Mouse (Mus musculus): Measurements from ENCODE around the gene Vstm2a. TPM values are rescaled to one million over a fixed set of nuclear protein-coding genes. Genes with fewer than 3 reads are reported as not detected.

Gene Vstm2a
- total and polyA plus RNA-seq, 3 experiments = not detected

- TF ChIP-seq POLR2A (IDR thresholded peaks at IDR 0.05; ENCODE audit: insufficient read depth, low read depth, low read length) (no peak), CTCF (IDR thresholded peaks at IDR 0.05) (0 out of 2 replicates have a peak, but pooled peaks have one; percentile 16)
- no peaks in the 10 kb centered on the region for H3K36me3 ChIP-seq (ENCODE audit: control insufficient read depth, insufficient read depth, low read length)
- H3K79me2 ChIP-seq (replicated peaks; ENCODE audit: control insufficient read depth, insufficient read depth, low read length) = no peaks in the 10 kb centered on the region
- H3K4me3 ChIP-seq = no peak overlapping the region
- no peak for DNase-seq
- 20% methylated on average over 2 of the region's 2 CpGs for WGBS
- H3K9ac ChIP-seq (ENCODE audit: low read depth, low read length) = no peak overlapping the region
- intact Hi-C loops (cut with DNase I) = no loop called here
- no peaks in the 10 kb centered on the region for H3K4me1 ChIP-seq (ENCODE audit: control insufficient read depth, insufficient read depth, low read length)
- H3K27me3 ChIP-seq (ENCODE audit: control insufficient read depth, insufficient read depth, low read length) = no peaks in the 10 kb centered on the region
- no peak overlapping the region for H3K27ac ChIP-seq
Measured at GRCm38 (mm10) chr11:16403627-16404026, 146.1 kb downstream of the Vstm2a start.

DNA sequence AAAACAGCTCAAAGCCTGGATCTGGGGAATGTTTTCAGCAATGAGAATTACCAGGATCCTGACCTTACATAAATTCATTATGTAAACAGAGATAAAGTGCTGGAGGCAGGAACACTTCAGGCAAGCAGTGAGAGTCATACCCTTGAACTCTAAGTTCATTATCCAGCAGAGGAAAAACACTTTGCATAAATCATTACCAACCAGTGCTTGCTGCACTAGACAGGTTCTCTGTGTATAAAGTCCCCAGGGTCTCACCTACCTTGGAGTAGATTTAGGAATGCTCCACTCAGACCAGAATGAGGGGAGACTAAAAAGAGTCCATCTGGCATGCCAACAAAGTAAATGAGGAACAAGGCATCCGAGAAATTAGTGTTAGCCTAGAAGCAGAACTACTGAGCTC lies 154.2 kb downstream of the Vstm2a start:
- no peak for DNase-seq
- intact Hi-C loops (cut with DNase I) = no loop called here
- TF ChIP-seq EP300 (IDR thresholded peaks at IDR 0.05; ENCODE audit: insufficient read depth, low read depth, low read length) (no peak), CTCF (IDR thresholded peaks at IDR 0.05) (no peak), POLR2A (IDR thresholded peaks at IDR 0.05; ENCODE audit: insufficient read depth, low read depth, low read length) (no peak)
- Histone ChIP-seq H3K36me3 (ENCODE audit: control insufficient read depth, insufficient read depth, low read length) (no peaks in the 10 kb centered on the region), H3K9ac (ENCODE audit: low read depth, low read length) (no peak overlapping the region), H3K79me2 (replicated peaks; ENCODE audit: control insufficient read depth, insufficient read depth, low read length) (no peaks in the 10 kb centered on the region), H3K4me1 (ENCODE audit: control insufficient read depth, insufficient read depth, low read length) (no peaks in the 10 kb centered on the region), H3K4me3 (no peak overlapping the region), H3K27me3 (ENCODE audit: control insufficient read depth, insufficient read depth, low read length) (no peaks in the 10 kb centered on the region), H3K27ac (no peak overlapping the region)
- 51% methylated on average over 1 of the region's 1 CpGs for WGBS

DNA sequence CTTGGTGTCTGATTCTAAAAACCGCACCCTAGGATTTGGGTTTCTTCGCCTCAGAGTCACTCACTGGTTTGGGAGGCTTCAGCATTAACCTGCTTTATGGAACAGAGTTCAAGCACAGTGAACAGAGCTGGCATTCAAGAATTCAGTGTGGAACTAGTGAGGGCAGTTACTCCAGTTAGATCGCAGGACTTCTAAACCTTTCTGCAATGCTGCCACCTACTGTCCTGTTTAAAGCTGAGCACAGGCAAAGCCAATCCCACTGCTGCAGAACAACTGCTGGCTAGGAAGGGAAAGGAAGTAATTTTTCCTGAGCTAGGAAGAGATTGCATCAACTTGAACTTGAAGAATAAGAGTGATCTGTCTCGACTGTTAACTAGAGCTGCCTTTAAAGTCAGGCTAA lies 155.1 kb downstream of the Vstm2a start:
- no peak overlapping the region for H3K4me3 ChIP-seq
- intact Hi-C loops (cut with DNase I) = no loop called here
- H3K4me1 ChIP-seq (ENCODE audit: control insufficient read depth, insufficient read depth, low read length) = no peaks in the 10 kb centered on the region
- no peak for DNase-seq
- no peak overlapping the region for H3K27ac ChIP-seq
- H3K36me3 ChIP-seq (ENCODE audit: control insufficient read depth, insufficient read depth, low read length) = no peaks in the 10 kb centered on the region
- no peaks in the 10 kb centered on the region for H3K79me2 ChIP-seq (replicated peaks; ENCODE audit: control insufficient read depth, insufficient read depth, low read length)
- WGBS = 19% methylated on average over 4 of the region's 4 CpGs
- TF ChIP-seq CTCF (IDR thresholded peaks at IDR 0.05) (peak; percentile 61), EP300 (IDR thresholded peaks at IDR 0.05; ENCODE audit: insufficient read depth, low read depth, low read length) (no peak)
- H3K27me3 ChIP-seq (ENCODE audit: control insufficient read depth, insufficient read depth, low read length) = no peaks in the 10 kb centered on the region
- no peak overlapping the region for H3K9ac ChIP-seq (ENCODE audit: low read depth, low read length)

GRCm38 (mm10) chr11:16413077-16413644 lies 155.6 kb downstream of the Vstm2a start:
- intact Hi-C loops (cut with DNase I) = no loop called here
- Histone ChIP-seq H3K27me3 (ENCODE audit: control insufficient read depth, insufficient read depth, low read length) (no peaks in the 10 kb centered on the region), H3K27ac (no peak overlapping the region), H3K36me3 (ENCODE audit: control insufficient read depth, insufficient read depth, low read length) (no peaks in the 10 kb centered on the region), H3K4me3 (no peak overlapping the region), H3K79me2 (replicated peaks; ENCODE audit: control insufficient read depth, insufficient read depth, low read length) (no peaks in the 10 kb centered on the region), H3K9ac (ENCODE audit: low read depth, low read length) (no peak overlapping the region), H3K4me1 (ENCODE audit: control insufficient read depth, insufficient read depth, low read length) (no peaks in the 10 kb centered on the region)
- no peak for DNase-seq
- TF ChIP-seq EP300 (IDR thresholded peaks at IDR 0.05; ENCODE audit: insufficient read depth, low read depth, low read length) (no peak), CTCF (IDR thresholded peaks at IDR 0.05) (no peak), POLR2A (IDR thresholded peaks at IDR 0.05; ENCODE audit: insufficient read depth, low read depth, low read length) (no peak)
- WGBS = 27% methylated on average over 1 of the region's 1 CpGs

DNA sequence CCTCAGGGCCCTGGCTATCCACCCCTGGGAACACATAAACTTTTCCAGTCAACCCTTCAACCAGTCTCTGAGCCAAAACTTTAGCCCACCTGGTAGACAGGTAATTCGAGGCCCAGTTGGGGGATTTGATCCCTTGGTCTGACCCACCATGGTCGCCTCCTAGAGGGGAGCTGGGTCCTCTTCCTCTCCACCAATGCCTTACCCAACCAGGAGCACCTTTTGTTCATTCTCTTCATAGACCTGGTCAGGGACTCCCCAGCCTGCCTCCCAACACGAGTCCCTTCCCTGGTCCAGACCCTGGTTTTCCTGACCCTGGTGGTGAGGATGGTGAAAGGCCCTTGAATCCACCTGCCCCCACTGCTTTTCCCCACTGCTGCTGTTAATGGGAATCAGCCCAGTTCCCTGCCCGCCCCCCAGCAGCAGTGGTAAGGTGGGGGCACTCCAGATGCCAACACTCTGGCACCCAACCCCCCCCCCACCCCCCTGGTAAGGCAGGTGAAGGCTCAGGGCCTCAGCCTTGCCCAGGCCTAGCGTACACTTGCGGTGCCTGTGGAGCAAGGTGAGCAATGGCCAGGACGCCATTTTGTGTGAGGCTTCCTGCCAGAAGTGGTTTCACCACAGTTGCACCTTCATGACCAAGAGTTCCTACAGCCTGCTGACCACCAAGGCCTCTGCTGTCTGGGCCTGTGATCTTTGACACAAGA lies 182.2 kb downstream of the Vstm2a start:
- TF ChIP-seq POLR2A (IDR thresholded peaks at IDR 0.05; ENCODE audit: insufficient read depth, low read depth, low read length) (no peak), CTCF (IDR thresholded peaks at IDR 0.05) (no peak), EP300 (IDR thresholded peaks at IDR 0.05; ENCODE audit: insufficient read depth, low read depth, low read length) (no peak)
- H3K27me3 ChIP-seq (ENCODE audit: control insufficient read depth, insufficient read depth, low read length) = no peaks in the 10 kb centered on the region
- DNase-seq = no peak
- H3K9ac ChIP-seq (ENCODE audit: low read depth, low read length) = no peak overlapping the region
- no peak overlapping the region for H3K4me3 ChIP-seq
- no peaks in the 10 kb centered on the region for H3K36me3 ChIP-seq (ENCODE audit: control insufficient read depth, insufficient read depth, low read length)
- H3K4me1 ChIP-seq (ENCODE audit: control insufficient read depth, insufficient read depth, low read length) = no peaks in the 10 kb centered on the region
- H3K27ac ChIP-seq = no peak overlapping the region
- no peaks in the 10 kb centered on the region for H3K79me2 ChIP-seq (replicated peaks; ENCODE audit: control insufficient read depth, insufficient read depth, low read length)
- WGBS = 74% methylated on average over 7 of the region's 7 CpGs
- intact Hi-C loops (cut with DNase I) = no loop called here

Data from heart, adult 2 months (tissue).